Mouse (Mus musculus): Measurements from ENCODE around the gene Naaa. TPM values are rescaled to one million over a fixed set of nuclear protein-coding genes. Genes with fewer than 3 reads are reported as not detected.

The Naaa gene
- polyA plus RNA-seq, 1 experiment = 15.5 TPM

- DNase-seq (ENCODE audit: low read depth) = no peak
- no peak for TF ChIP-seq CTCF (IDR thresholded peaks at IDR 0.05; ENCODE audit: borderline replicate concordance, extremely low read depth, insufficient read depth, insufficient read length)
- no peak for TF ChIP-seq POLR2A (IDR thresholded peaks at IDR 0.05; ENCODE audit: borderline replicate concordance, extremely low read depth, insufficient read depth, insufficient read length, poor library complexity, severe bottlenecking)
Measured at GRCm38 (mm10) chr5:92231836-92232235, 46.1 kb downstream of the Naaa start.

GRCm38 (mm10) chr5:92230306-92230705 is 47.7 kb downstream of the Naaa start:
- DNase-seq (ENCODE audit: low read depth) = no peak
- no peak for TF ChIP-seq POLR2A (IDR thresholded peaks at IDR 0.05; ENCODE audit: borderline replicate concordance, extremely low read depth, insufficient read depth, insufficient read length, poor library complexity, severe bottlenecking)
- TF ChIP-seq CTCF (IDR thresholded peaks at IDR 0.05; ENCODE audit: borderline replicate concordance, extremely low read depth, insufficient read depth, insufficient read length) = no peak

DNA sequence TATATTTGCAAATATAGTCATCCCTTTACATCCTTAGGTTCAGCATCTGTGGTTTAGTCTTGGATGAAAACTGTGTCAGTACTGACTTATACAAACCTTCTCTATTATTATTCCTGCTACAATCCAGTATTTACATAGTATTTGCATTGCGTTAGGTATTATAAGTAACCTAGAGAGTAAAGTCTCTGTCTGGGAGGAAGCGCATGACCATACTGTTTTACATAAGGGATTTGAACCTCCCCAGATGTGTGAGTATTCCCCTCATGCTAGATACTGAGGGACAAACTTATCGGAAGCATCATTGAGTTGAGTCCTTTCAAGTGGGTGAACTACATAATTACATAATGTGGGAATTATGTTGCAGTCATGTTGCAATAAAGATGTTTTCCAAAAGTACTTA is 48.5 kb downstream of the Naaa start:
- no peak for DNase-seq (ENCODE audit: low read depth)
- TF ChIP-seq CTCF (IDR thresholded peaks at IDR 0.05; ENCODE audit: borderline replicate concordance, extremely low read depth, insufficient read depth, insufficient read length) (no peak), POLR2A (IDR thresholded peaks at IDR 0.05; ENCODE audit: borderline replicate concordance, extremely low read depth, insufficient read depth, insufficient read length, poor library complexity, severe bottlenecking) (no peak)

GRCm38 (mm10) chr5:92228776-92229175 is 49.2 kb downstream of the Naaa start:
- no peak for DNase-seq (ENCODE audit: low read depth)
- TF ChIP-seq POLR2A (IDR thresholded peaks at IDR 0.05; ENCODE audit: borderline replicate concordance, extremely low read depth, insufficient read depth, insufficient read length, poor library complexity, severe bottlenecking) = no peak
- no peak for TF ChIP-seq CTCF (IDR thresholded peaks at IDR 0.05; ENCODE audit: borderline replicate concordance, extremely low read depth, insufficient read depth, insufficient read length)

GRCm38 (mm10) chr5:92227782-92228181 is 50.2 kb downstream of the Naaa start:
- DNase-seq (ENCODE audit: low read depth) = no peak
- TF ChIP-seq CTCF (IDR thresholded peaks at IDR 0.05; ENCODE audit: borderline replicate concordance, extremely low read depth, insufficient read depth, insufficient read length) (no peak), POLR2A (IDR thresholded peaks at IDR 0.05; ENCODE audit: borderline replicate concordance, extremely low read depth, insufficient read depth, insufficient read length, poor library complexity, severe bottlenecking) (no peak)

DNA sequence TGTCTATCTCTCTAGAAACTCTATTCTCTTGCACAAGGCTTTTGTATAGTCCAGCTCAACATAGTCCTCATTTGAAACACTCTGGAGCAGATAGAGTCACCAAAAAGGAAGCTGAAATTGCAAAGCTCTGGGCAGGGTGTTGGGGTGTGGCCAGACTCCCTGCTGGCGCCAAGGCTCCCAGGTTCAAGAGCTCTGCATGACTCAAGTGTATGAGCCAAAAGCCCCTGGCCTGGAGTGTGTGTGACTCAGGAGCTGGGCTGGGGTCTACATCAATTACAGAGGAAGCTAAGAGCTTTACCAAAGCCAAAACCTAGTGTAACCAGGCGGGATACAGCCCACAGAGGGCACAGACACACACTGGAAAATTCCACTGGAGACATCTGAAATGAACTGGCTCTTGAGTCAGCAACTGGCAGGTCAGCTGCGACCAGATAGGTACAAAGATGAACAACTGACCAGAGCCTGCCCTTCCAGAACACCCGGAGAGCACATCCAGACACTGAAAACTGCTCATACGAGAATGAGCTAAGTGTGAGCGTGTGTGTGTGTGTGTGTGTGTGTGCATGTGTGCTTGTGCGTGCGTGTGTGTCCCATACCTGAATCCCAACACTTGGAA is 57.6 kb downstream of the Naaa start:
- TF ChIP-seq CTCF (IDR thresholded peaks at IDR 0.05; ENCODE audit: borderline replicate concordance, extremely low read depth, insufficient read depth, insufficient read length) = no peak
- no peak for TF ChIP-seq POLR2A (IDR thresholded peaks at IDR 0.05; ENCODE audit: borderline replicate concordance, extremely low read depth, insufficient read depth, insufficient read length, poor library complexity, severe bottlenecking)
- no peak for DNase-seq (ENCODE audit: low read depth)

DNA sequence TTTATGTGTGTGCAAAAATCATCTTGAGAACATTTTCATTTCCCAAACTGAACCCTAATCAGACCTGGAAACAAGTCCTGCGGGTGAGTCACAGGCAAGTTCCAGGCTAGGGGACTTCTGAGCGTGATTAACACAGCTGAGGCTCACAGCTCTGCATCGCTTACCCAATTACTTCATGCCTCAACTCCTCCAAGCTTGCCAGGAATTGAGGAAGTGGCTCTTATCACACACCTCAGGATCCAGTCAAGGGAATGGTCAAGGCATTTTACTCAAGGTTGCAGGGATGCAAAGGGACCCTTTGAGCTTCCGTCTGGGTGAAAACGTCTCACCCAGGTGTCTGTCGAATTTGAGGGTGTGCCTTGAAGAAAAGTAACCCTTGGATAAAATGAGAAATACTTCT is 58.1 kb downstream of the Naaa start:
- DNase-seq (ENCODE audit: low read depth) = peak; percentile 39
- TF ChIP-seq CTCF (IDR thresholded peaks at IDR 0.05; ENCODE audit: borderline replicate concordance, extremely low read depth, insufficient read depth, insufficient read length) = no peak

GRCm38 (mm10) chr5:92218915-92219793 is 58.8 kb downstream of the Naaa start:
- DNase-seq (ENCODE audit: low read depth) = peak; percentile 80
- TF ChIP-seq CTCF (IDR thresholded peaks at IDR 0.05; ENCODE audit: borderline replicate concordance, extremely low read depth, insufficient read depth, insufficient read length) = no peak
- no peak for TF ChIP-seq POLR2A (IDR thresholded peaks at IDR 0.05; ENCODE audit: borderline replicate concordance, extremely low read depth, insufficient read depth, insufficient read length, poor library complexity, severe bottlenecking)

GRCm38 (mm10) chr5:92215308-92215707 is 62.7 kb downstream of the Naaa start, which contains the start of gene U90926:
Gene U90926 (minus strand): TSS chr5:92215408.
- TF ChIP-seq POLR2A (IDR thresholded peaks at IDR 0.05; ENCODE audit: borderline replicate concordance, extremely low read depth, insufficient read depth, insufficient read length, poor library complexity, severe bottlenecking) (no peak), CTCF (IDR thresholded peaks at IDR 0.05; ENCODE audit: borderline replicate concordance, extremely low read depth, insufficient read depth, insufficient read length) (no peak)
- no peak for DNase-seq (ENCODE audit: low read depth)

GRCm38 (mm10) chr5:92212231-92212630 is 65.7 kb downstream of the Naaa start:
- TF ChIP-seq POLR2A (IDR thresholded peaks at IDR 0.05; ENCODE audit: borderline replicate concordance, extremely low read depth, insufficient read depth, insufficient read length, poor library complexity, severe bottlenecking) (no peak), CTCF (IDR thresholded peaks at IDR 0.05; ENCODE audit: borderline replicate concordance, extremely low read depth, insufficient read depth, insufficient read length) (no peak)
- no peak for DNase-seq (ENCODE audit: low read depth)

- TF ChIP-seq POLR2A (IDR thresholded peaks at IDR 0.05; ENCODE audit: borderline replicate concordance, extremely low read depth, insufficient read depth, insufficient read length, poor library complexity, severe bottlenecking) (no peak), CTCF (IDR thresholded peaks at IDR 0.05; ENCODE audit: borderline replicate concordance, extremely low read depth, insufficient read depth, insufficient read length) (no peak)
Measured at GRCm38 (mm10) chr5:92210205-92210604, 67.8 kb downstream of the Naaa start.

More at GRCm38 (mm10) chr5:92210205-92210604, 67.8 kb downstream of the Naaa start:
- no peak for DNase-seq (ENCODE audit: low read depth)

Other genes starting within 250 kb of the Naaa start
- gene Cdkl2, start 234.3 kb downstream of the Naaa start, polyA plus RNA-seq (2012; rRNA removed) = 2.9 and 4.4 TPM in 2 replicates
- gene G3bp2, start 194.5 kb downstream of the Naaa start, polyA plus RNA-seq (2012; rRNA removed) = 117 and 172 TPM in 2 replicates
- gene Uso1, start 140.2 kb downstream of the Naaa start, polyA plus RNA-seq (2012; rRNA removed) = 39.4 and 46.2 TPM in 2 replicates
- not detected in 2 replicates for gene U90926, start 62.8 kb downstream of the Naaa start, polyA plus RNA-seq (2012; rRNA removed)
- 0.74 and 1.3 TPM in 2 replicates for gene Ppef2, start 21.9 kb downstream of the Naaa start, polyA plus RNA-seq (2012; rRNA removed)
- 18.7 and 25.4 TPM in 2 replicates for gene Sdad1, start 32.3 kb upstream of the Naaa start, polyA plus RNA-seq (2012; rRNA removed)
- gene Cxcl9, start 49.9 kb upstream of the Naaa start, polyA plus RNA-seq (2012; rRNA removed) = 0.03 TPM in 1 of 2 replicates, not detected in the other
- 2.1 and 3.8 TPM in 2 replicates for gene Art3, start 53.7 kb upstream of the Naaa start, polyA plus RNA-seq (2012; rRNA removed)
- 0.69 and 0.70 TPM in 2 replicates for gene Cxcl10, start 70.7 kb upstream of the Naaa start, polyA plus RNA-seq (2012; rRNA removed)
- gene Nup54, start 157.0 kb upstream of the Naaa start, polyA plus RNA-seq (2012; rRNA removed) = 53.3 and 53.6 TPM in 2 replicates
- 57.4 and 71.5 TPM in 2 replicates for gene Scarb2, start 228.7 kb upstream of the Naaa start, polyA plus RNA-seq (2012; rRNA removed)

All from brain, embryonic 14.5 days (tissue).